Comparison of ENCODE assay signal across 8 mouse cellular contexts in genomic region chr4:77083165-77083564, GRCm38 (mm10).
DNase-seq lines count a peak whose midpoint lies in the region; ATAC-seq lines count a peak whose summit lies in the region.

No protein-coding gene starts in this region.

- no peak overlapping the region for H3K9ac ChIP-seq in liver, embryonic 11.5 days (ENCODE audit: low read depth, low read length)

- H3K27me3 ChIP-seq in liver, embryonic 11.5 days (replicated peaks; ENCODE audit: control insufficient read depth, insufficient read depth, low read length) = no peaks in the 10 kb centered on the region

- no peaks in the 10 kb centered on the region for H3K36me3 ChIP-seq in liver, embryonic 11.5 days (ENCODE audit: control insufficient read depth, insufficient read depth, low read length)

- no peak overlapping the region for H3K4me3 ChIP-seq in liver, embryonic 11.5 days (ENCODE audit: low read depth, low read length)

- DNase-seq in liver = peak; percentile 31
- DNase-seq in liver, embryonic 11.5 days (ENCODE audit: low spot score) = no peak
- DNase-seq in adrenal gland, adult 8-10 months = peak; percentile 1
- DNase-seq in embryo, embryonic 10 days (ENCODE audit: low spot score) = peak; percentile 76
- peak; percentile 13 to 70 for DNase-seq in kidney, adult 8-10 months
- DNase-seq in left cerebral cortex, postnatal 36 days (ENCODE audit: low spot score in 2 of 2) = peak; percentile 14 to 24
- DNase-seq in right cerebral cortex, postnatal 4 days = peak; percentile 27
- DNase-seq in thymus, adult 18-20 months = no peak

- WGBS in liver, embryonic 11.5 days = 52% methylated on average over 3 of the region's 3 CpGs

- H3K4me2 ChIP-seq in liver, embryonic 11.5 days = no peak overlapping the region

- ATAC-seq in liver, embryonic 11.5 days (replicated peaks; ENCODE audit: low FRiP score) = no peak

- H3K9me3 ChIP-seq in liver, embryonic 11.5 days (ENCODE audit: control insufficient read depth, low read length) = no peaks in the 10 kb centered on the region

- no peaks in the 10 kb centered on the region for H3K4me1 ChIP-seq in liver, embryonic 11.5 days (replicated peaks; ENCODE audit: control insufficient read depth, insufficient read depth, low read length)

- no peak overlapping the region for H3K27ac ChIP-seq in liver, embryonic 11.5 days (ENCODE audit: low read depth, low read length)

- intact Hi-C loops in left cerebral cortex, postnatal 36 days (cut with DNase I) = loop anchor here (2.0 to 5.0 kb wide), 2 partner anchors 316 to 434 kb away; no protein-coding TSS in a partner anchor

Comparison
In these comparisons a context has a peak if more than half of its experiments do, and no peak if none do; other contexts are left out.
1. DNase-seq: peak in liver (single experiment), adrenal gland, adult 8-10 months (single experiment), embryo, embryonic 10 days (single experiment), kidney, adult 8-10 months (2 of 2), left cerebral cortex, postnatal 36 days (2 of 2) and right cerebral cortex, postnatal 4 days (single experiment); none in liver, embryonic 11.5 days (single experiment) and thymus, adult 18-20 months (0 of 2).